Mouse (Mus musculus) testis, adult 2 months (tissue): ENCODE measurements around the gene Olfr294. TPM values are rescaled to one million over a fixed set of nuclear protein-coding genes. Genes with fewer than 3 reads are reported as not detected.

Experiments
- H3K27ac ChIP-seq: fragments of 200-500 bp; 2 replicates; pipeline ENCODE4 v1.5.1; 2012; ENCODE audit warnings: low read depth, low read length; ENCODE audit not compliant: control insufficient read depth, insufficient read depth
- H3K27me3 ChIP-seq: fragments of 200-500 bp; 2 replicates; pipeline ENCODE4 v1.6.1; 2012; ENCODE audit warnings: mild to moderate bottlenecking, low read length, moderate library complexity; ENCODE audit not compliant: control insufficient read depth, insufficient read depth
- H3K36me3 ChIP-seq: fragments of 200-500 bp; 2 replicates; pipeline ENCODE4 v1.6.1; 2012; ENCODE audit warnings: mild to moderate bottlenecking, low read length; ENCODE audit not compliant: control insufficient read depth, insufficient read depth
- H3K4me1 ChIP-seq: fragments of 200-500 bp; 2 replicates; pipeline ENCODE4 v1.6.1; 2012; ENCODE audit warnings: low read length; ENCODE audit not compliant: control insufficient read depth, insufficient read depth
- H3K4me3 ChIP-seq: fragments of 200-500 bp; 2 replicates; pipeline ENCODE4 v1.5.1; 2012; ENCODE audit warnings: low read depth, mild to moderate bottlenecking, low read length, moderate library complexity, mixed read lengths; ENCODE audit not compliant: control insufficient read depth
- CTCF ChIP-seq: fragments of 200-500 bp; IDR thresholded peaks from 2 replicates; pipeline ENCODE4 v1.5.1; 2012; ENCODE audit warnings: low read depth, mild to moderate bottlenecking, inconsistent platforms, low read length, moderate library complexity; ENCODE audit not compliant: control insufficient read depth, insufficient read depth, insufficient replicate concordance
- POLR2A ChIP-seq: fragments of 200-500 bp; IDR thresholded peaks from 2 replicates; pipeline ENCODE4 v1.6.1; 2012; ENCODE audit warnings: low read depth, mild to moderate bottlenecking, inconsistent platforms, low read length, moderate library complexity; ENCODE audit not compliant: control insufficient read depth
- polyA plus RNA-seq: library from polyadenylated mRNA; depleted of rRNA; stranded (reverse); fragments of >200 nt; gene quantifications from 2 replicates; pipeline ENCODE4 v1.2.3, GENCODE M21; 2012; rRNA removed

The Olfr294 gene
- not detected in 2 replicates for polyA plus RNA-seq

- Histone ChIP-seq H3K4me3 (no peak within 1 kb of the TSS), H3K4me1 (no peaks in the 10 kb centered on the region), H3K36me3 (no peaks in the 10 kb centered on the region), H3K27me3 (no peaks in the 10 kb centered on the region), H3K27ac (no peak within 1 kb of the TSS)
- TF ChIP-seq POLR2A (no peak), CTCF (no peak)
Observed at GRCm38 (mm10) chr7:86616543-86616942, at the start of gene Olfr294. Olfr294 (minus strand) TSS chr7:86616643.

GRCm38 (mm10) chr7:86648761-86649160 lies 32.3 kb upstream of the Olfr294 start, which contains the start of gene Olfr293:
Olfr293 (plus strand) TSS chr7:86649061.
- no peaks in the 10 kb centered on the region for H3K27me3 ChIP-seq
- H3K4me1 ChIP-seq, result no peaks in the 10 kb centered on the region
- no peaks in the 10 kb centered on the region for H3K36me3 ChIP-seq
- no peak within 1 kb of the TSS for H3K27ac ChIP-seq
- no peak within 1 kb of the TSS for H3K4me3 ChIP-seq
- no peak for TF ChIP-seq CTCF
- TF ChIP-seq POLR2A, result no peak

- TF ChIP-seq CTCF (no peak), POLR2A (no peak)
- Histone ChIP-seq H3K4me3 (no peak within 1 kb of the TSS), H3K4me1 (no peaks in the 10 kb centered on the region), H3K36me3 (no peaks in the 10 kb centered on the region), H3K27ac (no peak within 1 kb of the TSS), H3K27me3 (no peaks in the 10 kb centered on the region)
Observed at GRCm38 (mm10) chr7:86583562-86583961, 32.9 kb downstream of the Olfr294 start, which contains the start of gene Olfr295. Olfr295 (plus strand) TSS chr7:86583862.

Other genes starting within 250 kb of the Olfr294 start
- gene Olfr305, start 249.7 kb downstream of the Olfr294 start, polyA plus RNA-seq, result 0.25 and 0.30 TPM in 2 replicates
- not detected in 2 replicates for gene Olfr304, start 230.0 kb downstream of the Olfr294 start, polyA plus RNA-seq
- 0.52 and 0.95 TPM in 2 replicates for gene Olfr303, start 218.9 kb downstream of the Olfr294 start, polyA plus RNA-seq
- gene Olfr301, start 212.8 kb downstream of the Olfr294 start, polyA plus RNA-seq, result 0.20 and 0.56 TPM in 2 replicates
- gene Olfr299, start 156.7 kb downstream of the Olfr294 start, polyA plus RNA-seq, result not detected in 2 replicates
- not detected in 2 replicates for gene Olfr298, start 124.2 kb downstream of the Olfr294 start, polyA plus RNA-seq
- gene Olfr297, start 96.7 kb downstream of the Olfr294 start, polyA plus RNA-seq, result not detected in 2 replicates
- gene Olfr295, start 32.8 kb downstream of the Olfr294 start, polyA plus RNA-seq, result not detected in 2 replicates
- not detected in 2 replicates for gene Olfr293, start 32.4 kb upstream of the Olfr294 start, polyA plus RNA-seq
- not detected in 2 replicates for gene Olfr292, start 71.7 kb upstream of the Olfr294 start, polyA plus RNA-seq
- 2.6 and 3.2 TPM in 2 replicates for gene Folh1, start 159.3 kb upstream of the Olfr294 start, polyA plus RNA-seq
- gene Vmn2r77, start 178.4 kb upstream of the Olfr294 start, polyA plus RNA-seq, result not detected in 2 replicates